Mouse (Mus musculus) heart, postnatal 25 days (tissue): ENCODE data around the gene Scn2a. TPM values are rescaled to one million over a fixed set of nuclear protein-coding genes. Genes with fewer than 3 reads are reported as not detected.
A peak's percentile ranks its signal among the peaks of the same experiment; 100 is the strongest.

Source experiments
- DNase-seq: peaks from one replicate; pipeline ENCODE4 v3.0.0; 2022; ENCODE audit warnings: low spot score
- intact Hi-C: fragments of 180-260 bp; cut with DNase I; formaldehyde crosslinking; loops from one replicate; pipeline ENCODE4 v1.15.1; 2025
- total RNA-seq, 2 experiments: library from RNA; stranded (reverse); gene quantifications; 2 replicates each; pipeline ENCODE4 v1.2.3; 2021

Gene Scn2a
- total RNA-seq: under 1 TPM; 0.42 to 0.67 TPM

- intact Hi-C loops: loop anchor here (5.0 kb wide), 1 partner anchor 562 kb away; no protein-coding TSS in a partner anchor
- no peak for DNase-seq
Observed at GRCm38 (mm10) chr2:65620556-65621166, at the start of gene Scn2a. Gene Scn2a (plus strand): TSS chr2:65620771.

DNA sequence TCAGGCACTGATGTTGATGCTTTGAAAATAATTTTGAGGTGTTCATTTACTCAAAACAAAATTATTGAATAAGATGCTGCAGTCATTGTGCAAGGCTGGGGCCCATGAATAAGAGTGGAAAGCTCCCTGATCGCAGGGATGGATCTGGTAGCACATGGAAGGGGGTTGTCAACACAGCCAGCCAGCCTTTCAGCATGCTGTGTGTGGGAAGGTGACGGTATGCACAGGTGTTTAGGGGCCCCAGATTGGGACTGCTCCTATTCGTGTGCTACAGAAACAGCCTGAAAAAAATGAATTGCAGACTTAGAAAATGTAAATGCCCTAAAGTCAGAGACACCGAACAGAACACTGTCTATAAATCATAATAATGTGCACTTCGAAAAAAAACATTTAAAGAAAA lies 32.9 kb upstream of the Scn2a start:
- intact Hi-C loops: no loop called here
- DNase-seq: no peak

GRCm38 (mm10) chr2:65607813-65608212 lies 12.8 kb upstream of the Scn2a start:
- DNase-seq: no peak
- intact Hi-C loops: no loop called here

DNA sequence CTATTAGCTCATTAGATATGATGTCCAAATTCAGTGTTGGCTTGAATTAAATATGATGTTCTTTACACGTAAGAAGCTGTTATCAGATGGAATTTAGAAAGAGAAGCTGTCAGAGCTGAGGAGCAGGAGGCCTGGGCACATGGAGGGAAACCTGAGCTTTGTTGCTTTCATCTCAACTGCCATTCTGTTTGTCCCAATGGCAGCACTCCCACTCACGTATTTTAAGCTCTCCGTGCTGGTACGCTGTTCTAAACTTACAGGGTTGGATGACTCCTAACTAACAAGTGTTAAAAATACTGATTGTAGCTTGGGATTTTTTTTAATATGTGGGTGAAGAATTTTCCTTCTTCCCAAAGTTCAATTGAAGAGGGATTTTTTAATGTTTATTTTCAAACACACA lies 8.7 kb upstream of the Scn2a start:
- intact Hi-C loops: no loop called here
- no peak for DNase-seq

GRCm38 (mm10) chr2:65619781-65620180 lies 790 bp upstream of the Scn2a start:
- no peak for DNase-seq
- intact Hi-C loops: loop anchor here (5.0 kb wide), 1 partner anchor 563 kb away; no protein-coding TSS in a partner anchor

- intact Hi-C loops: loop anchor here (5.0 kb wide), 1 partner anchor 561 kb away; no protein-coding TSS in a partner anchor
- no peak for DNase-seq
Observed at GRCm38 (mm10) chr2:65621254-65621653, 683 bp downstream of the Scn2a start.

GRCm38 (mm10) chr2:65621838-65622237 lies 1.3 kb downstream of the Scn2a start:
- intact Hi-C loops: loop anchor here (2.0 to 5.0 kb wide), 2 partner anchors 45 to 560 kb away; no protein-coding TSS in a partner anchor
- DNase-seq: no peak

GRCm38 (mm10) chr2:65652636-65653035 lies 32.1 kb downstream of the Scn2a start:
- intact Hi-C loops: no loop called here
- DNase-seq: no peak

DNA sequence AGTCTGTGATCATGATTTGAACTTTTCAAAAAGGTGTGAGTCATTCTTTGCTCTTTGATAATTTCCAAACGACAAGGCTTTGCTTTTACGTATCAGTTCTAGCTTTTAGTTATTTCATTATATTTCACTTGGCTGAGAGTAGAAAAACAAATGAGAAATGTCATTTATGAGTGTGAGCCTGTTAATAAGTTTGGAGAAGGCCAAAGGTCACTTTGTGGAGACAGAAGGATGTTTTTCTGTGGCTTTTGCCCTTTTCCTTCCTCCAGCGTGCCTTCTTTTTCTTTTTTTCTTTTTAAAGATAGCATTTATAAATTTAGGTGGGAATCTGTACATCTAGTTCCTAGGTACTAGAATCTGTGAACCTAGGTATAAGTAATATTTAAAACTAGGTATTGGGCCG lies 36.5 kb downstream of the Scn2a start:
- no peak for DNase-seq
- intact Hi-C loops: no loop called here

DNA sequence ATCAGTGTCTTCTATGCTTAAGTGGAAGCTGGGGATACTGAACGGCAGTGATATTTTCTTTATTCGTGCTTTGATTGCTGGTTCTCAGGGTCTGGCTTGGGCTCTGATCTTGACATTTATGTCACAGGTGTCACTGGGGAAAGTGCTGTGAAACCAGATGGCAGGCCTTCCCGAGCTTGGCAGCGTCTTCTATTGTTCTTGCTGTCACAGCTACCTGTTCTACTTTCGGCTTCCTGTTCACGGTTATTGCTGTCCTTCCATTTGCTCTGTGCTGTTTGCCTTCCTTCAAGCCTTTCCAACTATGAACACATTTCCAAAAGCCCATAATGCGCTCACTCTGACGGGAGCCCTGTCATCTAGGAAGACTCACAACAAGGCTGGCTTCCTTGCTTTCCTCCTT lies 37.9 kb downstream of the Scn2a start:
- intact Hi-C loops: no loop called here
- no peak for DNase-seq

GRCm38 (mm10) chr2:65663892-65664291 lies 43.3 kb downstream of the Scn2a start:
- DNase-seq: no peak
- intact Hi-C loops: no loop called here

DNA sequence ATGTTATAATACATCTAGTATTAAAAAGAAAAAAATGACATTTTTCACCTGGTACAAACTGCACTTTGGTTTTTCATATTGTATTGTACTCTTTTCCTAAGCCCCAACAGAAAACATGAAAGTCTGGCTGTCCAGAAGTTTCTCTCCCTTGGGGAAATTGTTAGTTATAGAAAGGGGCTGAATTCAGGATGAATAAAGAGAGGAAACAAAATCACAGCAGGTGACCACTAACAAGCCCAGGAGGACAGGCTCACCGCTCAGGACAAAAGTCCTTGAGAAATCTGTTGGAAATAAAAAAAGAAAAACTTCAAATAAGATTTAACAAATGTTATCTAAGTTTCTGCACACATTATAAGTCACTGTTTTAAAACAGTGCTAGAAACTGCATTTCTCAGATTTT lies 43.9 kb downstream of the Scn2a start:
- DNase-seq: no peak
- intact Hi-C loops: no loop called here

DNA sequence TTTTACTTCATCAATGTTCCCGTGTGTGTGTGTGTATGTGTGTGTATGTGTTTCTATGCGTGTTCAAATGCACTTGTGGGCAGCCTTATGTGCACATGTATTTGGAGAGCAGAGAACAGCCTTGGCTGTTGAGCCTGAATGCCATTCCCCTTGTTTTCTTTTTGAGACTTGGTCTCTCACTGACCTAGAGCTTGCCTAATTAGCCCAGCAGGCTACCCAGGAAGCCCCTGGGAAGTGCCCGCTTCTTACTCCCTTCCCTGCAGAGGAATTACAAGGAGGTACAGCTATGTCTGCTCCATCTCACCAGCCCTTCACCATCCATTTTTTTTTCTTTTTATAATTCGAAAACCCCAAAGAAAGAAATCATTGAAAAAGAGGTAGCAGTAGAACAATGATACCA lies 44.6 kb downstream of the Scn2a start:
- DNase-seq: no peak
- intact Hi-C loops: loop anchor here (5.0 kb wide), 2 partner anchors 253 to 273 kb away; no protein-coding TSS in a partner anchor

DNA sequence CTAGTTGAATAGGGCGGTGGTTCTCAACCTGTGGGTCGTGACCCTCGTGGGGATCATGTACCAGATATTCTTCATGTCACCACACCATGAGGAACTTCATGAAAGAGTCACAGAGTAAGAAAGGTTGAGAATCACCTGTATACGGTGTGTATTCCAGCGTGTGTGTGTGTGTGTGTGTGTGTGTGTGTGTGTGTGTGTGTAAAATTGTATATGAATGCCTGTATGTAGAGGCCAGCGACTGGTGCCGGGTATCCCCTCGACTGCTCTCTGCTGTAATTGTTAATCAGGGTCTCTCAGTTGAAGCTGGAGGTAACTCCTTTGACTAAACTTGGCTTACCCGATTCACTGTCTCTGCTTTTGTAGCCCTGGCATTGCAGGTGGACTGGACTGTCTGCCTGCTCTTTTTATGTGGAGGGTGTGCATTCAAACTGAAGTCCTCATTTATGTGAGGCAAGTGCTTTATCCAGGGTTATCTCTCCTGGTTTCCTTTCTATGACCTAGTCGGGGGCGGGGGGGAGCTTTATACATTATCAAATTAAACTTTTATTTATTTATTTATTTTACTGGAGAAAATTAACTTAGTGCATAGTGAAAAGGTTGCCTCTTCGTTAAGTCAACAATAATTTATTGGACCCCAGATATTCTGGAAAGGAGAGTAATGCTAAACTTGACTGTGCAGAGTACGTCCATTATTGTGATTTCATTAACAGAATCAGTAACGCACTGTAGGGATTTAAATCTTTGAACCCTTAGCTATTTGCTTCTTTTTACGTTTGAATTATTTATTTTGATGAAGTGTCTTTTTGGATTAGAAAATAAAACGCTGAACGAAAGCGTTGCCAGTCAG lies 47.2 kb downstream of the Scn2a start:
- DNase-seq: no peak
- intact Hi-C loops: loop anchor here (2.0 to 5.0 kb wide), 3 partner anchors 45 to 276 kb away; no protein-coding TSS in a partner anchor

GRCm38 (mm10) chr2:65668437-65669135 lies 48.0 kb downstream of the Scn2a start:
- intact Hi-C loops: loop anchor here (5.0 kb wide), 2 partner anchors 256 to 276 kb away; no protein-coding TSS in a partner anchor
- DNase-seq: peak; percentile 45

GRCm38 (mm10) chr2:65669561-65669960 lies 49.0 kb downstream of the Scn2a start:
- intact Hi-C loops: loop anchor here (5.0 kb wide), 2 partner anchors 257 to 277 kb away; no protein-coding TSS in a partner anchor
- DNase-seq: no peak

GRCm38 (mm10) chr2:65670153-65670817 lies 49.7 kb downstream of the Scn2a start:
- intact Hi-C loops: no loop called here
- no peak for DNase-seq

DNA sequence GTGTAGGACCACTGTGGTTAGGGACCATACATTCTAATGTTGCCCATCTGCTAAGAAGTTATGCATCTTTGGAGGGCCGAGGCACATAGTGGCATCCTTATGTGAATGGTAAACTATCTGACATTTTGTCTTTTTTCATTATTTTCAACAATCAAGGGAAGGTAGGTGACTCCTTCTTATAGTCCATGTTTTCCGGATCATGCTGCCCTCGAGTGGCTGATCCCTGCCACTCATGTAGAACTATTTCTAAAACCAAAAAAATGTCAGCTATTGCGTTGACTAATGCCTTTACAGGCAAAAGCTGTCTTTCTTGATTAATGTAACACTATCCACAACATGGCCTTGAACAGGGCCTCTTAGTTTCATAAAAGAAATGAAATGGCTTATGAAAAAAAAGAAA lies 59.0 kb downstream of the Scn2a start:
- DNase-seq: no peak
- intact Hi-C loops: no loop called here

DNA sequence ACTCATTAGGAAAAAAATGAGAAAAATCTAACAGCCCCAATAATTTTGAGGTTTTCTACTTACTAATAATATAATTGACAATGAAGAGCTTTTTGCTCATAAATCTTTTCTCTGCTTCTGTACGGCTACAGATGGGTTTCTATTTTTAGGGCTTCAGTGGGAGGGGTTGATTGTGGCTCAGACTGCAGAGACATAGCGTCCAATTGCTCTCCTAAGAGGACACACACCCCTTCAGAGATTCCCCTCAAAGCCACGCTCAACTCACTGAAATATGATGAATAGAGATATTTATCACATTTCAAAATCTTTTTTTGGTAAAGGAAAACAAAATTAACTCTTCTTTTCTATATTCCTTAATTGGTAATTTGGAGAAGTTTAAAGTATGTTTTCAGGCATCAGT lies 64.6 kb downstream of the Scn2a start:
- no peak for DNase-seq
- intact Hi-C loops: no loop called here
